Comparison of ENCODE assay signal across 9 mouse cellular contexts in genomic region chr11:65631164-65631563, GRCm38 (mm10).
DNase-seq lines count a peak whose midpoint lies in the region; ATAC-seq lines count a peak whose summit lies in the region.
"Had no signal": no experiment of that assay in that cellular context is flagged by ENCODE, and none has a peak within 500 bp of the region (broad histone marks: within the 10 kb centered on the region; RNA-seq: fewer than 3 reads in every experiment).

No protein-coding gene starts in this region.

- no peaks in the 10 kb centered on the region for H3K4me1 ChIP-seq in kidney, embryonic 15.5 days

- ATAC-seq in kidney, embryonic 15.5 days (replicated peaks; ENCODE audit: low FRiP score): no peak

- no peaks in the 10 kb centered on the region for H3K27me3 ChIP-seq in kidney, embryonic 15.5 days
- H3K27me3 ChIP-seq: liver, embryonic 15.5 days had no signal

- peak; percentile 31 for DNase-seq in kidney, adult 9 months
- peak; percentile 28 for DNase-seq in Muller cell, postnatal 12 days (ENCODE audit: inconsistent ontology term)
- DNase-seq in adrenal gland, postnatal 36 days: peak; percentile 14 to 53
- DNase-seq in kidney, postnatal 10 days: peak; percentile 74
- DNase-seq in gastrocnemius, postnatal 25 days: no peak
- DNase-seq in testis, postnatal 14 days (ENCODE audit: low spot score): no peak
- DNase-seq in spleen, postnatal 14 days (ENCODE audit: low spot score in 2 of 2): no peak

- H3K9ac ChIP-seq in kidney, embryonic 15.5 days: no peak overlapping the region
- H3K9ac ChIP-seq: liver, embryonic 15.5 days had no signal

- H3K36me3 ChIP-seq in kidney, embryonic 15.5 days: no peaks in the 10 kb centered on the region
- H3K36me3 ChIP-seq: liver, embryonic 15.5 days had no signal

- H3K9me3 ChIP-seq in kidney, embryonic 15.5 days (replicated peaks): no peaks in the 10 kb centered on the region
- H3K9me3 ChIP-seq: liver, embryonic 15.5 days had no signal

- WGBS in kidney, embryonic 15.5 days: 71% methylated on average over 3 of the region's 3 CpGs

- H3K4me2 ChIP-seq in kidney, embryonic 15.5 days: no peak overlapping the region
- H3K4me2 ChIP-seq: liver, embryonic 15.5 days had no signal

- no peak overlapping the region for H3K4me3 ChIP-seq in kidney, embryonic 15.5 days (replicated peaks)
- H3K4me3 ChIP-seq: liver, embryonic 15.5 days had no signal

- no peak overlapping the region for H3K27ac ChIP-seq in kidney, embryonic 15.5 days
- H3K27ac ChIP-seq: liver, embryonic 15.5 days had no signal

Comparison
In these comparisons a context has a peak if more than half of its experiments do, and no peak if none do; other contexts are left out.
1. DNase-seq: peak in kidney, adult 9 months (single experiment), Muller cell, postnatal 12 days (single experiment), adrenal gland, postnatal 36 days (2 of 2) and kidney, postnatal 10 days (single experiment); none in gastrocnemius, postnatal 25 days (single experiment), testis, postnatal 14 days (single experiment) and spleen, postnatal 14 days (0 of 2).